ENCODE assay signal across 24 mouse cellular contexts in genomic region chr10:58833146-58833545, GRCm38 (mm10). TPM values are rescaled to one million over a fixed set of nuclear protein-coding genes. Genes with fewer than 3 reads are reported as not detected.
"Had no signal": no experiment of that assay in that cellular context is flagged by ENCODE, and none has a peak within 500 bp of the region (broad histone marks: within the 10 kb centered on the region; RNA-seq: fewer than 3 reads in every experiment).

No protein-coding gene starts in this region.

- H3K4me3 ChIP-seq: heart, adult 2 months; heart, embryonic 13.5 days; heart, embryonic 15.5 days; hindbrain, embryonic 13.5 days; hindbrain, embryonic 15.5 days; kidney, embryonic 15.5 days; limb, embryonic 13.5 days; limb, embryonic 15.5 days; liver, embryonic 12.5 days had no signal

- H3K27ac ChIP-seq: heart, adult 2 months; heart, embryonic 13.5 days; heart, embryonic 15.5 days; hindbrain, embryonic 13.5 days; hindbrain, embryonic 15.5 days; hindbrain, postnatal 0 days; kidney, embryonic 15.5 days; kidney, postnatal 0 days; limb, embryonic 13.5 days; liver, embryonic 12.5 days; liver, embryonic 14.5 days had no signal

- DNase-seq: gastrocnemius, postnatal 14 days; gastrocnemius, postnatal 36 days; heart, adult 2 months; heart, postnatal 14 days; heart, postnatal 36 days; kidney, adult 11 months; kidney, adult 2 months; kidney, adult 9 months; kidney, postnatal 14 days; kidney, postnatal 36 days; layer of hippocampus, postnatal 36 days; lung, adult 18-20 months had no signal

RNA-seq across cellular contexts. Expression of gene Sh3rf3, which starts 20.0 kb away (rescaled TPM):
- total RNA-seq: liver, adult 2 months had no signal
